Mouse (Mus musculus): ENCODE data around the gene Rcn1. TPM values are rescaled to one million over a fixed set of nuclear protein-coding genes. Genes with fewer than 3 reads are reported as not detected.

Gene Rcn1
- polyA plus RNA-seq, 1 experiment from 2014 or later = 157 TPM

DNA sequence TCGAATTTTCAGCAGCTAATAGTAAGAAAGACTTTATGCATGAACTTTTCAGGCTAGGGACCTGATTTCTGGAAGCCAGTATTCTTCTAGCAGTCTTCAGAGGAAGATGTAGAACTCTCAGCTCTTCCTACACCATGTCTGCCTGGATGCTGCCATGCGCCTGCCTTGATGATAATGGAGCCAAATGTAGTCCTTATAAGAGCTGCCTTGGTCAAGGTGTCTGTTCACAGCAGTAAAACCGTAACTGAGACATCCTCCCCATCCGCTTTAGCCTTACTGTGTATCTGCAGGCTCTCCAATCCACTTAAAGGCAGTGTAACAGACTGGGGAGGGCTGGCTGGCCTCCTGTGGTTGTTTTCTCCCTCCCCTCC is 7.7 kb downstream of the Rcn1 start:
- WGBS = 92% methylated on average over 4 of the region's 4 CpGs
- TF ChIP-seq CTCF (IDR thresholded peaks at IDR 0.05; ENCODE audit: low read depth) = no peak
- H3K36me3 ChIP-seq (ENCODE audit: insufficient read depth, low read length) = peaks cover 55% of the 10 kb centered on the region
- H3K27ac ChIP-seq = no peak overlapping the region
- no peaks in the 10 kb centered on the region for H3K9me3 ChIP-seq (replicated peaks; ENCODE audit: low read length)
- H3K4me2 ChIP-seq (ENCODE audit: low read length) = no peak overlapping the region
- DNase-seq (ENCODE audit: low spot score) (no peak), ATAC-seq (replicated peaks; ENCODE audit: low FRiP score, low read depth) (no peak)
- 0 out of 2 replicates have a peak, but pooled peaks cover 4% of the 10 kb centered on the region for H3K4me1 ChIP-seq (replicated peaks; ENCODE audit: insufficient read depth, low read length)
- no peak overlapping the region for H3K9ac ChIP-seq (ENCODE audit: low read depth, low read length)
- no peaks in the 10 kb centered on the region for H3K27me3 ChIP-seq (ENCODE audit: insufficient read depth, low read length)
- no peak overlapping the region for H3K4me3 ChIP-seq (replicated peaks; ENCODE audit: low read depth, low read length)

DNA sequence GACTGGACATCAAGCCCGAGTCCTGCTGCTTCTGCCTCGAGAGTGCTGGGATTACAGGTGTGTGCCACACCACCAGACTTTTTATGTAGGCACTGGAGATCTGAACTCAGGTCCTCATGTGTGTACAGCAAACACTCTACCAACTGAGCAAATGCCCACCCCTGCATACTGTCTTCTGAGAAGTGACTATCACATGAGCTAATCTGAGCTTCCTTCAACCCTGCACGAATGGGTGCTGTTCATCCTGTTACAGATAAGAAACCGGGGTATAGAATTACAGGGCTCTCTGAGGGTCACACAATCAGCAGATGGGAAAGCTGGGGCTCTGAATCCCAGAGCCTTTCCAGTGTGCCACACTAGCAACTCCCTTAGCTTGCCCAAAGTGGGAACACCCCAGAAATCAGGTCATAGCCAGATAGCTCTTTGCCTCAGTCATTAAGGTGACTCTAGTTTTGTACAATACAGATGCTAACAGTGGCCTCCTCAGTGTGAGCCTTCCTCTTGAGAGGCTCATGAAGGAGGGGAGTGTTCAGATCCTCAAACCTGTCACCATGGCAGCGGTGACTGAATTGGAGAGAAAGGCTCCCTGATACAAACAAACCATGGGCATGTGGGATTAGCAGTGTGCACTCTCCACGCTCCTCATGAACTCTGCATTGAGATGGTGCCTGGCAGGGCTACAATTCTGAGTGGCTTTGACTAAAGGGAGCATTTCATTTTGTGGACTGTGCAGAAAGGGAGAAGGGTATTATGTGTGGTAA is 8.3 kb downstream of the Rcn1 start:
- 84% methylated on average over 6 of the region's 6 CpGs for WGBS
- Histone ChIP-seq H3K4me1 (replicated peaks; ENCODE audit: insufficient read depth, low read length) (no peaks in the 10 kb centered on the region), H3K27ac (no peak overlapping the region), H3K4me2 (ENCODE audit: low read length) (no peak overlapping the region), H3K4me3 (replicated peaks; ENCODE audit: low read depth, low read length) (no peak overlapping the region), H3K36me3 (ENCODE audit: insufficient read depth, low read length) (peaks cover 61% of the 10 kb centered on the region), H3K27me3 (ENCODE audit: insufficient read depth, low read length) (no peaks in the 10 kb centered on the region), H3K9ac (ENCODE audit: low read depth, low read length) (no peak overlapping the region), H3K9me3 (replicated peaks; ENCODE audit: low read length) (no peaks in the 10 kb centered on the region)
- no peak for DNase-seq (ENCODE audit: low spot score)
- ATAC-seq (replicated peaks; ENCODE audit: low FRiP score, low read depth) = no peak
- TF ChIP-seq CTCF (IDR thresholded peaks at IDR 0.05; ENCODE audit: low read depth) = no peak

DNA sequence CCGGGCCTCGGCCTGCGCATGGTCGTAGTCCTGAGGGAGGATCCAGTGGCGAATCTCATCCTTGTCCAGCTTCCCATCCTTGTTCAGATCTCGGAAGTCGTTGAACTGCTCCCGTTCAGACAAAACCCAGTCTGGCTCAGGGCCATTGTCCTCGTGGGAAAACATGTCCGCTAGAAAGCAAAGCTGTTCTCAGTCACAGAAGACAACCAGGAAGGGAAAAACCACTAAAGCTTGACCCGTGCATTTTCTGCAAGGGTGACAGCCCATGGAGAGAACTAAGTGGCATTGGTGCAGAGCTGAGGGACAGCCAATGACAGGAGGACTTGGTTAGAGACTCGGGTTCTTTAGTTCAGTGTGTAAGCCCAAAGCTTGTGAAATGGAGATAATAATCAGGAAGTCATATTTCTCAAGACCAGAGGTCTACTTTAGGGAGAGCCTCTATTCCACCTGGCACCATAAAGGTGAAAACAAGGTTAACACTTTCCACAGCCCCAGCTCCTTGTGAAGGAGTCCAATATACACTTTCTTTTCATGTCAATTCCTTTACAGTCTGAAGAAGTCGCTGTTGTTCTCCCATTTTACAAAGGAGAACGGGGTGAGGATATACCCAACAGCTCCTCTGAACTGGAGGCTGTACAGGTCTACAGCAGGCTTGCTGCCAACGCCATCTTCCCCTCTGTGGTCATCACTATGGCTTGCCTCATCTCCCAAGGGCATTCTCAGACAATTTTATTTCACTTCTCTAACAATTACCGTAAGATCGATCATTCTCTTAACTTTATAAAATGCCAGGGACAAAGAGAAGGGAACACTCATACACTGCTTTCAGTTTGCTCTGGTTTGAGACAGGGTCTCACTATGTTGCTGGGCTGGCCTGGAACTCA is 9.9 kb downstream of the Rcn1 start:
- Histone ChIP-seq H3K36me3 (ENCODE audit: insufficient read depth, low read length) (peaks cover 60% of the 10 kb centered on the region), H3K9ac (ENCODE audit: low read depth, low read length) (no peak overlapping the region), H3K4me1 (replicated peaks; ENCODE audit: insufficient read depth, low read length) (no peaks in the 10 kb centered on the region), H3K27me3 (ENCODE audit: insufficient read depth, low read length) (no peaks in the 10 kb centered on the region), H3K4me3 (replicated peaks; ENCODE audit: low read depth, low read length) (no peak overlapping the region), H3K27ac (no peak overlapping the region), H3K9me3 (replicated peaks; ENCODE audit: low read length) (no peaks in the 10 kb centered on the region), H3K4me2 (ENCODE audit: low read length) (no peak overlapping the region)
- ATAC-seq (replicated peaks; ENCODE audit: low FRiP score, low read depth) (no peak), DNase-seq (ENCODE audit: low spot score) (no peak)
- no peak for TF ChIP-seq CTCF (IDR thresholded peaks at IDR 0.05; ENCODE audit: low read depth)
- 75% methylated on average over 17 of the region's 17 CpGs for WGBS

DNA sequence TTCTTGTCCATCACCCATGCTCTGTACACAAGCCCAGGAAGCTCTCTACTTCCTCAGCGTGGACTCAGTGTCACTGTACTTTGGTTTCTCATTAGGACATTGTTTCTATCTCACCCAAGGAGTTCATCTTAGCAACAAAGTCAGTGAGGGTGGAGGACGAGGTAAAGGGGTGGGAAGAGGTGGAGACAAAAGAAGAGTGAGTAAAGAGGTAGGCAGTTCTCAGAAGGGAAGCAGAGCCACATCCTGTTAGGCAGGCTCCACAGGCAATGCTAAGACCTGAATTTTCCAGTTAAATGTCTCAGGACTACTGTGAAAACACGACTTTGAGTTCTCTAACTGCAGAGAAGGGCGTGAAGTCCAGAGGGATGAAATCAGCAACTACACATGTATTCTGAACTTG is 12.7 kb downstream of the Rcn1 start:
- ATAC-seq (replicated peaks; ENCODE audit: low FRiP score, low read depth) (no peak), DNase-seq (ENCODE audit: low spot score) (no peak)
- no peak for TF ChIP-seq CTCF (IDR thresholded peaks at IDR 0.05; ENCODE audit: low read depth)
- H3K4me2 ChIP-seq (ENCODE audit: low read length) = no peak overlapping the region
- H3K9ac ChIP-seq (ENCODE audit: low read depth, low read length) = no peak overlapping the region
- H3K4me1 ChIP-seq (replicated peaks; ENCODE audit: insufficient read depth, low read length) = no peaks in the 10 kb centered on the region
- no peaks in the 10 kb centered on the region for H3K9me3 ChIP-seq (replicated peaks; ENCODE audit: low read length)
- H3K4me3 ChIP-seq (replicated peaks; ENCODE audit: low read depth, low read length) = no peak overlapping the region
- H3K27ac ChIP-seq = no peak overlapping the region
- H3K27me3 ChIP-seq (ENCODE audit: insufficient read depth, low read length) = no peaks in the 10 kb centered on the region
- 88% methylated on average over 4 of the region's 4 CpGs for WGBS
- H3K36me3 ChIP-seq (ENCODE audit: insufficient read depth, low read length) = peaks cover 42% of the 10 kb centered on the region

DNA sequence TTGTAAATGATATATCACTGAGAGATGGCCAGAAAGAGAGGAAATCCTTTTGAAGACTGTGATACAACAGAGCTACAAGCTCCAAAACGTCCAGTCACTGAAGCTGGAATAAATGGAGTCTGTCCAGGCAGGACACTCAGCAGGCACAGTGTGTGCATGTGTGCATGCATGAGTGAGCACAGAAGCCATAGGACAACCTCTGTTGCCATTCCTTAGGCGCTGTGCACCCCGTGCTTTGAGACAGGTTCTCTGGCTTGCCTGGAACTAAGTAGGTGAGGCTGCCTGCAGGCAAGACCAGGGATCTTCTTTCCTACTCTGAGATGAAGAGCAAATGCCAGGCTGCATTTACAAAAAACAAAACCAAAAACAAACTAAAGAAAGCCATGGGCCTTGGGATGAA is 14.1 kb downstream of the Rcn1 start:
- no peak for TF ChIP-seq CTCF (IDR thresholded peaks at IDR 0.05; ENCODE audit: low read depth)
- 0 out of 2 replicates have a peak, but pooled peaks have one; percentile 19 for ATAC-seq (replicated peaks; ENCODE audit: low FRiP score, low read depth)
- peaks cover 29% of the 10 kb centered on the region for H3K36me3 ChIP-seq (ENCODE audit: insufficient read depth, low read length)
- no peak overlapping the region for H3K27ac ChIP-seq
- H3K9ac ChIP-seq (ENCODE audit: low read depth, low read length) = no peak overlapping the region
- no peaks in the 10 kb centered on the region for H3K27me3 ChIP-seq (ENCODE audit: insufficient read depth, low read length)
- H3K4me1 ChIP-seq (replicated peaks; ENCODE audit: insufficient read depth, low read length) = no peaks in the 10 kb centered on the region
- H3K4me2 ChIP-seq (ENCODE audit: low read length) = no peak overlapping the region
- no peak overlapping the region for H3K4me3 ChIP-seq (replicated peaks; ENCODE audit: low read depth, low read length)
- DNase-seq (ENCODE audit: low spot score) = no peak
- H3K9me3 ChIP-seq (replicated peaks; ENCODE audit: low read length) = no peaks in the 10 kb centered on the region
- 45% methylated on average over 3 of the region's 3 CpGs for whole genome bisulfite sequencing

DNA sequence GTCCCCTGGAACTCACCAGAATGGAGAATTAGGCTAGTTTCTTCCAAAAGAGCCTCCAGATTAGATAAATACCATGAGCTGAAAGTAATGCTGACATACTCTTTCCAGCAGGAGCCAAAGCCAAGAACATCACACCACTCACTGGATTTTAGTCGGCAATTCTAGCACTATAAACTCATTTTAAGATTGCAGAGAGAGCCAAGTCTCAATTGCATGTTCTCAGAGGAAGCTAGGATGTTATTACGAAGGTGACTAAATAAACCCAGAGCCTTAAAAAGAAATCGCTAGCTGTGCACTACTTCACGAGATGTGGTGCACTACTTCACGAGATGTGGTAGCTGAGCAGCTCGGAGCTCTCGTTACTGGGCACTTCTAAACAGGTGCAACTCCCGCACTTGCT is 16.1 kb downstream of the Rcn1 start:
- H3K4me2 ChIP-seq (ENCODE audit: low read length) = no peak overlapping the region
- peaks cover 19% of the 10 kb centered on the region; the same call in 1 of the 2 replicates for H3K36me3 ChIP-seq (ENCODE audit: insufficient read depth, low read length)
- H3K4me3 ChIP-seq (replicated peaks; ENCODE audit: low read depth, low read length) = no peak overlapping the region
- H3K9me3 ChIP-seq (replicated peaks; ENCODE audit: low read length) = no peaks in the 10 kb centered on the region
- no peaks in the 10 kb centered on the region for H3K27me3 ChIP-seq (ENCODE audit: insufficient read depth, low read length)
- DNase-seq (ENCODE audit: low spot score) (no peak), ATAC-seq (replicated peaks; ENCODE audit: low FRiP score, low read depth) (no peak)
- H3K9ac ChIP-seq (ENCODE audit: low read depth, low read length) = no peak overlapping the region
- WGBS = 81% methylated on average over 8 of the region's 8 CpGs
- H3K27ac ChIP-seq = no peak overlapping the region
- no peak for TF ChIP-seq CTCF (IDR thresholded peaks at IDR 0.05; ENCODE audit: low read depth)
- no peaks in the 10 kb centered on the region for H3K4me1 ChIP-seq (replicated peaks; ENCODE audit: insufficient read depth, low read length)

Data from kidney, postnatal 0 days (tissue).